Mouse (Mus musculus) intestine, embryonic 16.5 days (tissue): ENCODE measurements at regions not wholly inside any gene's neighbourhood (a gene's known extent, or its start where the extent isn't known, plus 50 kb on each side); places are given as distances from the start of the nearest gene placed in this dataset.
A peak's percentile ranks its signal among the peaks of the same experiment; 100 is the strongest.

Experiments
- ATAC-seq: fragments of 200-750 bp; cut with Nextera tagmentation; 2 replicates; pipeline ENCODE4 v1.8.0; 2017; ENCODE audit warnings: moderate TSS enrichment, moderate library complexity
- H3K27ac ChIP-seq: fragments of 300-500 bp; sonication (generic); 2 replicates; pipeline ENCODE4 v1.5.1; 2014; ENCODE audit warnings: mild to moderate bottlenecking, low read length
- H3K27me3 ChIP-seq: fragments of 300-500 bp; sonication (generic); replicated peaks from 2 replicates; pipeline ENCODE4 v1.6.1; 2014; ENCODE audit warnings: low read length, control low read depth, mixed read lengths; ENCODE audit not compliant: control insufficient read depth, insufficient read depth
- H3K36me3 ChIP-seq: fragments of 300-500 bp; sonication (generic); 2 replicates; pipeline ENCODE4 v1.6.1; 2014; ENCODE audit warnings: low read length, control low read depth; ENCODE audit not compliant: control insufficient read depth, insufficient read depth
- H3K4me1 ChIP-seq: fragments of 300-500 bp; sonication (generic); 2 replicates; pipeline ENCODE4 v1.6.1; 2014; ENCODE audit warnings: low read length, control low read depth, mixed read lengths; ENCODE audit not compliant: control insufficient read depth, insufficient read depth
- H3K4me2 ChIP-seq: fragments of 300-500 bp; sonication (generic); 2 replicates; pipeline ENCODE4 v1.6.1; 2014; ENCODE audit warnings: low read depth, low read length, control low read depth
- H3K4me3 ChIP-seq: fragments of 300-500 bp; sonication (generic); 2 replicates; pipeline ENCODE4 v1.5.1; 2014; ENCODE audit warnings: mild to moderate bottlenecking, low read length
- H3K9ac ChIP-seq: fragments of 300-500 bp; sonication (generic); 2 replicates; pipeline ENCODE4 v1.6.1; 2014; ENCODE audit warnings: low read depth, low read length
- H3K9me3 ChIP-seq: fragments of 300-500 bp; sonication (generic); 2 replicates; pipeline ENCODE4 v1.6.1; 2016; ENCODE audit warnings: low read length, control low read depth; ENCODE audit not compliant: control insufficient read depth
- WGBS: fragments of 180-500 bp; shearing (Covaris S2); extraction: QIAGEN DNeasy Blood & Tissue Kit; methylation state at CpG from one replicate; pipeline ENCODE4 v1.1.7; 2014; 5-methylcytosine and 5-hydroxymethylcytosine counted together

GRCm38 (mm10) chr15:6080714-6081635 lies 218.6 kb upstream of the Dab2 start:
- Histone ChIP-seq H3K4me1 (no peaks in the 10 kb centered on the region), H3K4me3 (no peak overlapping the region), H3K27me3 (no peaks in the 10 kb centered on the region), H3K9ac (no peak overlapping the region), H3K36me3 (no peaks in the 10 kb centered on the region), H3K27ac (no peak overlapping the region), H3K9me3 (no peaks in the 10 kb centered on the region), H3K4me2 (no peak overlapping the region)
- peak; percentile 63; the same call in 1 of the 2 replicates for ATAC-seq
- 47% methylated on average over 8 of the region's 8 CpGs for WGBS

- H3K36me3 ChIP-seq: no peaks in the 10 kb centered on the region
- 77% methylated on average over 3 of the region's 3 CpGs for WGBS
- H3K4me3 ChIP-seq: no peak overlapping the region
- H3K27ac ChIP-seq: no peak overlapping the region
- H3K27me3 ChIP-seq: no peaks in the 10 kb centered on the region
- no peak overlapping the region for H3K9ac ChIP-seq
- H3K4me2 ChIP-seq: no peak overlapping the region
- no peaks in the 10 kb centered on the region for H3K9me3 ChIP-seq
- no peaks in the 10 kb centered on the region for H3K4me1 ChIP-seq
- no peak for ATAC-seq
Measured at GRCm38 (mm10) chr15:6087208-6087607, 212.4 kb upstream of the Dab2 start.

GRCm38 (mm10) chr15:6088498-6088897 lies 211.1 kb upstream of the Dab2 start:
- H3K27ac ChIP-seq: no peak overlapping the region
- 84% methylated on average over 4 of the region's 4 CpGs for WGBS
- no peak overlapping the region for H3K4me3 ChIP-seq
- H3K9me3 ChIP-seq: no peaks in the 10 kb centered on the region
- ATAC-seq: no peak
- H3K36me3 ChIP-seq: no peaks in the 10 kb centered on the region
- no peaks in the 10 kb centered on the region for H3K4me1 ChIP-seq
- H3K9ac ChIP-seq: no peak overlapping the region
- H3K27me3 ChIP-seq: no peaks in the 10 kb centered on the region
- no peak overlapping the region for H3K4me2 ChIP-seq

- 75% methylated on average over 3 of the region's 3 CpGs for WGBS
- no peaks in the 10 kb centered on the region for H3K27me3 ChIP-seq
- ATAC-seq: no peak
Measured at GRCm38 (mm10) chr15:6129697-6130096, 169.9 kb upstream of the Dab2 start.

GRCm38 (mm10) chr15:6132216-6132615 lies 167.4 kb upstream of the Dab2 start:
- Histone ChIP-seq H3K27me3 (no peaks in the 10 kb centered on the region), H3K9ac (no peak overlapping the region), H3K27ac (no peak overlapping the region), H3K36me3 (no peaks in the 10 kb centered on the region), H3K4me3 (no peak overlapping the region), H3K4me2 (no peak overlapping the region), H3K4me1 (no peaks in the 10 kb centered on the region), H3K9me3 (0 out of 2 replicates have a peak, but pooled peaks cover 4% of the 10 kb centered on the region)
- no peak for ATAC-seq

More at GRCm38 (mm10) chr15:6129697-6130096, 169.9 kb upstream of the Dab2 start:
- Histone ChIP-seq H3K9ac (no peak overlapping the region), H3K27ac (no peak overlapping the region), H3K4me1 (no peaks in the 10 kb centered on the region), H3K9me3 (no peaks in the 10 kb centered on the region), H3K4me2 (no peak overlapping the region), H3K36me3 (no peaks in the 10 kb centered on the region), H3K4me3 (no peak overlapping the region)

GRCm38 (mm10) chr15:6145071-6145470 lies 154.5 kb upstream of the Dab2 start:
- WGBS: 61% methylated on average over 2 of the region's 2 CpGs
- Histone ChIP-seq H3K36me3 (no peaks in the 10 kb centered on the region), H3K9ac (no peak overlapping the region), H3K9me3 (no peaks in the 10 kb centered on the region), H3K4me3 (no peak overlapping the region), H3K4me2 (no peak overlapping the region), H3K27me3 (no peaks in the 10 kb centered on the region), H3K4me1 (no peaks in the 10 kb centered on the region), H3K27ac (no peak overlapping the region)
- ATAC-seq: peak; percentile 93

GRCm38 (mm10) chr15:6154706-6155105 lies 144.9 kb upstream of the Dab2 start:
- Histone ChIP-seq H3K27ac (no peak overlapping the region), H3K4me2 (no peak overlapping the region), H3K4me1 (no peaks in the 10 kb centered on the region), H3K4me3 (no peak overlapping the region), H3K9me3 (no peaks in the 10 kb centered on the region), H3K27me3 (no peaks in the 10 kb centered on the region), H3K9ac (no peak overlapping the region), H3K36me3 (no peaks in the 10 kb centered on the region)
- WGBS: 44% methylated on average over 9 of the region's 9 CpGs
- no peak for ATAC-seq

- Histone ChIP-seq H3K9me3 (no peaks in the 10 kb centered on the region; the same call in 1 of the 2 replicates), H3K4me1 (no peaks in the 10 kb centered on the region), H3K4me3 (no peak overlapping the region), H3K4me2 (no peak overlapping the region), H3K27ac (no peak overlapping the region), H3K27me3 (no peaks in the 10 kb centered on the region), H3K9ac (no peak overlapping the region), H3K36me3 (no peaks in the 10 kb centered on the region)
- 91% methylated on average over 1 of the region's 1 CpGs for WGBS
- no peak for ATAC-seq
Measured at GRCm38 (mm10) chr15:6180261-6180660, 119.3 kb upstream of the Dab2 start.

GRCm38 (mm10) chr15:6183627-6184026 lies 116.0 kb upstream of the Dab2 start:
- H3K27ac ChIP-seq: no peak overlapping the region
- no peak overlapping the region for H3K9ac ChIP-seq
- no peak overlapping the region for H3K4me2 ChIP-seq
- H3K4me3 ChIP-seq: no peak overlapping the region
- WGBS: 73% methylated on average over 3 of the region's 3 CpGs
- H3K4me1 ChIP-seq: no peaks in the 10 kb centered on the region
- no peak for ATAC-seq
- no peaks in the 10 kb centered on the region for H3K36me3 ChIP-seq
- no peaks in the 10 kb centered on the region for H3K27me3 ChIP-seq
- H3K9me3 ChIP-seq: no peaks in the 10 kb centered on the region; the same call in 1 of the 2 replicates
